Mouse (Mus musculus) gastrocnemius, adult 18-20 months (tissue): ENCODE data around the gene Nceh1. TPM values are rescaled to one million over a fixed set of nuclear protein-coding genes. Genes with fewer than 3 reads are reported as not detected.
"Not testable (repeated sequence)": the region's sequence is repeated elsewhere in the genome, so short reads cannot be mapped to it uniquely, and the experiment has no call there.

ENCODE experiments used
- DNase-seq: peaks from one replicate; pipeline ENCODE4 v3.0.0; 2021; ENCODE audit warnings: low spot score
- total RNA-seq, 2 experiments: library from RNA; stranded (reverse); gene quantifications; 2 replicates each; pipeline ENCODE4 v1.2.3; 2021

Gene Nceh1
- total RNA-seq, 2 experiments from 2014 or later: 17.8 to 20.0 TPM

GRCm38 (mm10) chr3:27280280-27280749 is 97.5 kb downstream of the Nceh1 start:
- peak; percentile 24 for DNase-seq

- peak; percentile 15 for DNase-seq
Measured at GRCm38 (mm10) chr3:27283071-27283713, 100.4 kb downstream of the Nceh1 start.

- no peak for DNase-seq
Measured at GRCm38 (mm10) chr3:27283796-27284195, 101.0 kb downstream of the Nceh1 start.

DNA sequence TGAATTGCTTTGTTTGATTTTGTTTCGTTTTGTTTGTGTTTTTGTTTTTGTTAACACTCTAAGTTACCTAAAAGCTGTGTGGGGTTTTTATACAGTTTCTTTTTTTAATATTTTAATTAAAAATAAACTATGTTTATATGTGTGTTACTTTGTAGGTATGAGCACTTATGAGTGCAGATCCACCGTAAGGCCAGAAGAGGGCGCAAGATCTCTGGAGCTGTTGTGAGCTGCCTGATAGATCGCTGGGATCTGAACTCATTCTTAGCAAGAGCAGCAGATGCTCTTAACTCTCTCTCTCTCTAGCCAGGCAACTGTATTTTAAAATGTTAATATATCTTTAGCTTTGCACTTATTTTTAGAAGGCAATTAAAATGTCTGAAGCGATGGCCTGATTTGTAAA is 101.5 kb downstream of the Nceh1 start:
- DNase-seq: no peak

DNA sequence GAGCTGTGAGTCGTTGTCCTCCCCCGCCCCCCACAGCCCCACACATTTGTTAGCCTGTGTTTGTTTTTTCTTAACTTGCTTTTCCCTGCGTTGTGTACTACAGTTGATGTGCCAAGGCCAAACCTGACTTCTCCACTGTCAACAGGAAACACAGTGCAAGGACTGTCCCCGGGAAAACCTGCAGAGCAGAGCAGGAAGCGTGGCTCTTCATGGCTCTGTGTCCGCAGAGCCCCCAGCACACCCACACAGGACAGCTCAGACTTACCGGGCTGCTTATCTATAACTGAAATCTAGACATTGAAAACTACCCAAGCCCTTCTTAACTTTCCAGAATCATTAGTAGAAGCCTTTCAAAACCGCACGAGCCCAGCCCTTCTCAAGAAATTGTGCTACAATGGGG is 102.3 kb downstream of the Nceh1 start:
- DNase-seq: no peak

DNA sequence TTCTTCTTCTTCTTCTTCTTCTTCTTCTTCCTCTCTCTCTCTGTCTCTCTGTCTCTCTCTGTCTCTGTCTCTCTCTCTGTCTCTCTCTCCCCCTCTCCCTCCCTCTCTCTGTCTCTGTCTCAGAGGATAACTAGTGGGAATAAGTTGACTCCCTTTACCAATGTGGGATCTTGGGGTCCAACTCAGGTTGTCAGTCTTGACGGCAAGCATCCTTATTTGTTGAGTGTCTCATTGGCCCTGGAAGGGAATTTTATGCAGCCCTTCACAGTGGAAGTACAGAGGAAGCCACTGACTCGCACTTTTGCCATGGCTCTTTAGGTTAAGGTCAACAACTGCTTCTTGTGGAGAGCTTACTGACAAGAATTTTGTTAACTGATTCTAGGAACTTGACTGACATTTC is 105.5 kb downstream of the Nceh1 start:
- DNase-seq: no peak

DNA sequence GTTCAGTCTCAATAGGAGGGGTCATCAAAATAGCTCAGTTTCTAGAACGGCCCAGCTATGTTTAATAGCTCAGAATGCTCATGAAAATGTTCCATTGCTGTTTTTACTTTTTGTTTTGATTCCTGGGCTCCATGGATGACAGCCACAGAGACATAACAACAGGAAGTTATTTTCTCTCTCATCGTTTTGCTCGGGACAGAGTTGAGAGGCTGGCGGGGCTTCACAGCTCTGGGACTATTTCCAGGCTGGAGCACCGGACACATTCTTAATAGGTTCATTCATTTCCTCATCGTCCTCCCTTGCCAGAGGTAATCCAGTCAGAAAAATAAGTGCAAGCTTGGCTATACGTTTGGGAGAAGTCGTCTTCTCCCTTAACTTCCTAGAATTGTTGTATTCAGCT is 106.1 kb downstream of the Nceh1 start:
- peak; percentile 19 for DNase-seq

GRCm38 (mm10) chr3:27290285-27290684 is 107.5 kb downstream of the Nceh1 start:
- no peak for DNase-seq

- not testable (repeated sequence) for DNase-seq
Measured at GRCm38 (mm10) chr3:27290945-27291344, 108.2 kb downstream of the Nceh1 start.

DNA sequence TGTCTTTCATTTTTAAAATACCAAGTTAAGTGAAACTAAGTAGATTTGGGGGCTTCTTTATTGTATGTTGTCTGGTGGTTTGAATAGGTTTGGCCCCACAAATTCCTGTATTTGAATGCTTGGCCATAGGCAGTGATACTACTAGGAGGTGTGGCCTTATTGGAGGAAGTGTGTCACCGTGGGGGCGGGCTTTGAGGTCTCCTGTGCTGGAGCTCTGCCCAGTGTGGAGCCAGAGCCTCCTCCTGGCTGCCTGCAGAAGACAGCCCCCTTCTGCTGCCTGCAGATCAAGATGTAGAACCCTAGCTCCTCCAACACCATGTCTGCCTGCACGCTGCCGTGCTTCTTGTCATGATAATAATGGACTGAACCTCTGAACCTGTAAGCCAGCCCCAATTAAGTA is 108.6 kb downstream of the Nceh1 start:
- not testable (repeated sequence) for DNase-seq

DNA sequence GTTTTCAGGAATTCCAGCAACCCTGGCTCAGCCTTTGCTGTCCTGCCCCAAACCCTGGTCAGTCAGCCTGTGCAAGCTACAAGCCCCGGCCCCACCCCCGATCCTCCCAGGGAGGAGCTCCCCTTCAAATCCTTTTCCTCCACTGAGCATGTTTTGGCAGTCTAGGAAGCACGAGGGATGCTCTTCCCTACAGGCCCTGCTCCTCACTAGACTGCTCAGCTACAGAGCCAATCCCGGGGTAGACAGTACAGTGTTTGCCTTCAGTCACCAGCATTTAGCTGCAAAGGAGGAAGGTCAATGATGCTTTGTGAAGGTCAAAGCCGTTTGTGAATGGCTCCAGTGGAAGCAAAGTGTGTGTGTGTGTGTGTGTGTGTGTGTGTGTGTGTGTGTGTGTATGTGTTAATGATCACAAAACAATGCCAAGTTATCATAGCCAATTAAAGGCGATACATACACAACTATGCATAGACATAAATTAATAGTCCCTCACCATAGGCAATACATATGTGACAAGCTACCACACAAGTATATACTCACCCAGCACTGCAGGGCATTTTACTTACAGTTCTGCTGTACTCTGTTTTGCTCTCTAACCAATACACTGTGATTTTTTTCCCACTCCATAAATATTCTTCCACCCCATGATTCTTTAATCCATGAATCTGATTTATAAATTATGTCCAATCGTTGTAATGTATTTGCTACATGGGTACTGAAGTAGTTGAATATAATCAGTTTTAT is 111.0 kb downstream of the Nceh1 start:
- no peak for DNase-seq

GRCm38 (mm10) chr3:27300451-27300850 is 117.7 kb downstream of the Nceh1 start:
- no peak for DNase-seq

GRCm38 (mm10) chr3:27302339-27303022 is 119.7 kb downstream of the Nceh1 start:
- no peak for DNase-seq

DNA sequence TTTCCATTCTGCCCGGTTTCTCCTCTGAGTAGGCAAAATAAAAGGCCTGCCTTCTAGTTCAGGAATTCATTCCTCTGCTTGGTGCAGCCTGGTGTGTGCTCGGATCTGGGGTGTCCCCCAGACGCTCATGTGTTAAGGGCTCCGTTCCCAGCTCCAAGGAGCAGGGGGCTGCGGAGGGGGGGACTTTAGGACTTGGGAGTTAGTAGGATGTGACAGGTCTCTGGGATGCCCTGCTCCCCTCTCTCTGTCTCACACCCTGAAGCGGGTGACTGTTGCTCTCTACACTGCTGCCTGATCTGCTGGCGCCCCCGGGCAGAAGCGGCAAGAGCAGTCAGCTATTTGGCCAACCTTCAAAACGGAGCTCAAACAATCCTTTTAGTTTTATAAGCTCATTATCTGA is 124.0 kb downstream of the Nceh1 start:
- DNase-seq: no peak

GRCm38 (mm10) chr3:27310973-27311372 is 128.2 kb downstream of the Nceh1 start:
- peak; percentile 67 for DNase-seq

DNA sequence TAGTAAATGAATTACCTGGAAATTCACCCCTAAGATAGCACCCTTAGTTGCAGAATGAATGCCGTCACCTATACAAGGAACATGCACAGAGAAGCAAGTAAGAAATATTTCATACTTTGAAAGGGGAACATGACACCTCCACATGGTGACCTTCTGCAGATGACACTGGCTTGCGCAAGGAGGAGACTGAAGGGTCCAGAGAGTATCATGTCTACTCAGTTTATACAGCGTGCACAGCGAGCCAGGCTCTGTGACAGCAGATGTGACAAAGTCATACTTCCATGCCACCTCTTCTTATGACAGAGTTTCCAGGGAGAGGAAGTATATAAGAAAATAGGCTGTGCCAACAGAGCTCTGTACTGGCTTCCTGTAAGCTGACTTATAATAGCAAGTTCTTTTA is 128.7 kb downstream of the Nceh1 start:
- peak; percentile 38 for DNase-seq

- peak; percentile 12 for DNase-seq
Measured at GRCm38 (mm10) chr3:27314506-27315164, 131.9 kb downstream of the Nceh1 start.

DNA sequence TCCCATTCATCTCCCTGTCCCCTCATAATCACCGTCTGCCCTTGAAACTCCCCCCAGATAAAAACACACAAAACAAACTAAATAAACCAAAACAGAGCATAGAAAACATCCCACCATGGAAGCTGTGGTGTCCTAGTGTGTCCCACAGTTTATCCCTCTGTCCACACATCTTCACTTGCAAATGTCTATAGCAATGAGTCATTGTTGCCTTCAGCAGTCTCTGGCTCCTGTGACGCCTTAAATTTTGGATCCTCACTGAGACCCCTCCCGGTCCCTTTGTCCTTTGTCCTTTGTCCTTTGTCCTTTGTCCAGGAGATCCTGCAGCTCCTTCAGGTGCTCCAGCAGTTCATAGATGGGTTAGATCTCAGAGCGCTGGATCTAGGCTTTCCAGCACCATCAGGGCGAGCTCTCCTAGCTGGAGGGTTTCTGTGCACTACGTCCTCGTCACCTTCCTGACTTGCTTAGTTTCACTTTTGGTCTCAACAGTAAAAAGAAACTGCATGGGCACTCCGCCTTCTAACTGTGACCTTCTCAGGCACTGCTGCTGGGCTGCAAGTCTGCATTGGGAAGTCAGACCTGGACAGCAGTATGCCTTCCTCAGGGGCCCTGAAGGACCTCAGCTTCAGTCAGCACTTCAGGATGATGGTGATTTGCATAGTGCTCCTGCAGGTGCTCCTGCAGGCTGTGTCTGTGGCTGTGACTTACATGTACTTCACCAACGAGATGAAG is 134.0 kb downstream of the Nceh1 start, which contains the start of gene Tnfsf10:
Gene Tnfsf10, plus strand, starts transcription at position 470 of the 729 bp plus-strand sequence.
- DNase-seq: peak; percentile 43

DNA sequence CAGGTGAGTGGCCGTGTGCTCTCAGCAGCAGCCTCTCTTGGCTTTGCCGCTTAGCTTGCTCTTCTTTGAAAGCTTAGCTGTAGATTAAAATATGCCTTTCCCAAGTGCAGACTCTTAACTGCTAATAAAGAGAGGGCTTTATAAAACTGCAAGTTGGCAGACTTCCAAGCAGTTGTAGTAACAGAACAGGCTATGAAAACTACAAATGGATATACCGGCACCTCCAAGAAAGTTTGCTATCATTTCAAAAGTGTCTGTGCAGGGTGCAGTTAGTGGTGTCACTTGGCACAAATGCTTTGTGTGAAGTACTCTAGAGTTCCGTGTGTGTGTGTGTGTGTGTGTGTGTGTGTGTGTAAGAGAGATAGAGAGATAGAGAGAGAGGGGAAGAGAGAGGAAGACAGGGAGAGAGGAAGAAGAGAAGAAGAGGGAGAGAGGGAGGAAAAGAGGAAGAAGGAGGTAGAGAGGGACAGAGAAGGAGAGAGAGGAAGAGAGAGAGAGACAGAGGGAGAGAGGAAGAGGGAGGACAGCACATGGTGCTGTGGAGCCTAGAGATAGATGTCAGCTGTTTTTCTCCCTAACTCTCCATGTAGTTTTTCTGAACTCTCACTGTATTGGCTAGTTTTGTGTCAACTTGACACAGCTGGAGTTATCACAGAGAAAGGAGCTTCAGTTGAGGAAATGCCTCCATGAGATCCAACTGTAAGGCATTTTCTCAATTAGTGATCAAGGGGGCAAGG is 134.7 kb downstream of the Nceh1 start:
- no peak for DNase-seq

GRCm38 (mm10) chr3:27319650-27320049 is 136.9 kb downstream of the Nceh1 start:
- DNase-seq: no peak
